27 mouse cellular contexts compared by ENCODE assay signal in genomic region chr6:6080484-6080883, GRCm38 (mm10).
"Had no signal": no experiment of that assay in that cellular context is flagged by ENCODE, and none has a peak within 500 bp of the region (broad histone marks: within the 10 kb centered on the region; RNA-seq: fewer than 3 reads in every experiment).

No protein-coding gene starts in this region.

- H3K9ac ChIP-seq: heart, embryonic 13.5 days; heart, embryonic 15.5 days; hindbrain, embryonic 15.5 days; intestine, embryonic 15.5 days; limb, embryonic 12.5 days; liver, embryonic 13.5 days; liver, embryonic 15.5 days; liver, postnatal 0 days had no signal

- H3K9me3 ChIP-seq: heart, embryonic 13.5 days; heart, embryonic 15.5 days; hindbrain, embryonic 15.5 days; intestine, embryonic 15.5 days; limb, embryonic 10.5 days; limb, embryonic 12.5 days; liver, embryonic 13.5 days; liver, embryonic 15.5 days had no signal

- H3K4me2 ChIP-seq: heart, embryonic 11.5 days; heart, embryonic 13.5 days; heart, embryonic 15.5 days; hindbrain, embryonic 15.5 days; intestine, embryonic 15.5 days; limb, embryonic 12.5 days; liver, embryonic 11.5 days; liver, embryonic 13.5 days; liver, embryonic 15.5 days had no signal

- H3K27ac ChIP-seq: gastrocnemius, adult 2 months; heart, adult 2 months; heart, embryonic 13.5 days; heart, embryonic 15.5 days; hindbrain, embryonic 15.5 days; intestine, embryonic 15.5 days; layer of hippocampus, adult 2 months; left cerebral cortex, adult 2 months; limb, embryonic 10.5 days; limb, embryonic 12.5 days; liver, embryonic 13.5 days; liver, embryonic 15.5 days had no signal

- H3K4me1 ChIP-seq: heart, embryonic 13.5 days; heart, embryonic 15.5 days; hindbrain, embryonic 15.5 days; intestine, embryonic 15.5 days; limb, embryonic 10.5 days; limb, embryonic 12.5 days; liver, embryonic 13.5 days; liver, embryonic 15.5 days had no signal

- H3K27me3 ChIP-seq: heart, embryonic 13.5 days; heart, embryonic 15.5 days; hindbrain, embryonic 15.5 days; intestine, embryonic 15.5 days; limb, embryonic 12.5 days; liver, embryonic 13.5 days; liver, embryonic 15.5 days had no signal

- DNase-seq: gastrocnemius, adult 2 months; gastrocnemius, postnatal 10 days; gastrocnemius, postnatal 25 days; heart, adult 2 months; heart, postnatal 14 days; heart, postnatal 4 days; kidney, adult 18-20 months; kidney, adult 8-10 months; kidney, postnatal 10 days; kidney, postnatal 25 days; kidney, postnatal 4 days; liver; liver, embryonic 13.5 days; liver, postnatal 0 days had no signal

- ATAC-seq: inflammation-experienced regulatory T-cells, adult 6 months; intestine, embryonic 15.5 days; intestine, postnatal 0 days; liver, postnatal 0 days had no signal

- H3K36me3 ChIP-seq: hindbrain, embryonic 15.5 days; intestine, embryonic 15.5 days; liver, embryonic 15.5 days had no signal

- H3K4me3 ChIP-seq: gastrocnemius, adult 2 months; heart, adult 2 months; heart, embryonic 13.5 days; heart, embryonic 15.5 days; hindbrain, embryonic 15.5 days; intestine, embryonic 15.5 days; layer of hippocampus, adult 2 months; left cerebral cortex, adult 2 months; limb, embryonic 10.5 days; limb, embryonic 12.5 days; liver, embryonic 13.5 days; liver, embryonic 15.5 days had no signal
